Mouse (Mus musculus) T-helper 1 cell (primary cell): ENCODE measurements around the gene H2-M3.
"Not testable (repeated sequence)": the region's sequence is repeated elsewhere in the genome, so short reads cannot be mapped to it uniquely, and the experiment has no call there.

Experiments used
- in situ Hi-C: fragments of 300-600 bp; cut with MboI, MseI; formaldehyde crosslinking; loops from one replicate; pipeline ENCODE4 v1.15.1; 2025; ENCODE audit warnings: high pct_unique_total_duplicates

The H2-M3 gene

GRCm38 (mm10) chr17:37270058-37270701 lies at the start of gene H2-M3:
TSS of gene H2-M3 (plus strand) at chr17:37270220.
- in situ Hi-C loops: loop anchor here (10.0 kb wide), 1 partner anchor 325 kb away; the partner anchor contains the start of gene Rnf39

GRCm38 (mm10) chr17:37221879-37222278 lies 48.1 kb upstream of the H2-M3 start:
- in situ Hi-C loops: no loop called here

- in situ Hi-C loops: not testable (repeated sequence)
These were observed 32.8 kb upstream of the H2-M3 start, which contains the start of gene Olfr97 for GRCm38 (mm10) chr17:37237230-37237629. TSS of gene Olfr97 (minus strand) at chr17:37237330.

- in situ Hi-C loops: no loop called here
These were observed 27.8 kb upstream of the H2-M3 start for GRCm38 (mm10) chr17:37242198-37242597.

GRCm38 (mm10) chr17:37246715-37247114 lies 23.3 kb upstream of the H2-M3 start:
- in situ Hi-C loops: no loop called here

GRCm38 (mm10) chr17:37249460-37249859 lies 20.6 kb upstream of the H2-M3 start:
- in situ Hi-C loops: no loop called here

- in situ Hi-C loops: no loop called here
These were observed 19.5 kb upstream of the H2-M3 start for GRCm38 (mm10) chr17:37250544-37250943.

- in situ Hi-C loops: no loop called here
These were observed 6.4 kb upstream of the H2-M3 start, which contains the start of gene Olfr98 for GRCm38 (mm10) chr17:37263626-37264025. TSS of gene Olfr98 (minus strand) at chr17:37263749.

- in situ Hi-C loops: loop anchor here (10.0 kb wide), 1 partner anchor 326 kb away; the partner anchor contains the start of gene Rnf39
These were observed 677 bp downstream of the H2-M3 start for GRCm38 (mm10) chr17:37270702-37271092.

GRCm38 (mm10) chr17:37275626-37276248 lies 5.7 kb downstream of the H2-M3 start:
- in situ Hi-C loops: loop anchor here (10.0 kb wide), 1 partner anchor 331 kb away; the partner anchor contains the start of gene Rnf39

GRCm38 (mm10) chr17:37276573-37276972 lies 6.6 kb downstream of the H2-M3 start:
- in situ Hi-C loops: loop anchor here (10.0 kb wide), 1 partner anchor 332 kb away; the partner anchor contains the start of gene Rnf39

GRCm38 (mm10) chr17:37280331-37280730 lies 10.3 kb downstream of the H2-M3 start:
- in situ Hi-C loops: no loop called here

GRCm38 (mm10) chr17:37283360-37283759 lies 13.3 kb downstream of the H2-M3 start, which contains the start of gene Olfr99:
TSS of gene Olfr99 (minus strand) at chr17:37283460.
- in situ Hi-C loops: no loop called here

GRCm38 (mm10) chr17:37304213-37304612 lies 34.2 kb downstream of the H2-M3 start, which contains the start of gene Olfr101:
TSS of gene Olfr101 (minus strand) at chr17:37304313.
- in situ Hi-C loops: no loop called here

GRCm38 (mm10) chr17:37308483-37308882 lies 38.5 kb downstream of the H2-M3 start:
- in situ Hi-C loops: no loop called here

- in situ Hi-C loops: no loop called here
These were observed 40.2 kb downstream of the H2-M3 start for GRCm38 (mm10) chr17:37310146-37310699.

GRCm38 (mm10) chr17:37316954-37317353 lies 46.9 kb downstream of the H2-M3 start, which contains the start of gene Olfr102:
TSS of gene Olfr102 (minus strand) at chr17:37317054.
- in situ Hi-C loops: no loop called here
